In the genomic region with DNA sequence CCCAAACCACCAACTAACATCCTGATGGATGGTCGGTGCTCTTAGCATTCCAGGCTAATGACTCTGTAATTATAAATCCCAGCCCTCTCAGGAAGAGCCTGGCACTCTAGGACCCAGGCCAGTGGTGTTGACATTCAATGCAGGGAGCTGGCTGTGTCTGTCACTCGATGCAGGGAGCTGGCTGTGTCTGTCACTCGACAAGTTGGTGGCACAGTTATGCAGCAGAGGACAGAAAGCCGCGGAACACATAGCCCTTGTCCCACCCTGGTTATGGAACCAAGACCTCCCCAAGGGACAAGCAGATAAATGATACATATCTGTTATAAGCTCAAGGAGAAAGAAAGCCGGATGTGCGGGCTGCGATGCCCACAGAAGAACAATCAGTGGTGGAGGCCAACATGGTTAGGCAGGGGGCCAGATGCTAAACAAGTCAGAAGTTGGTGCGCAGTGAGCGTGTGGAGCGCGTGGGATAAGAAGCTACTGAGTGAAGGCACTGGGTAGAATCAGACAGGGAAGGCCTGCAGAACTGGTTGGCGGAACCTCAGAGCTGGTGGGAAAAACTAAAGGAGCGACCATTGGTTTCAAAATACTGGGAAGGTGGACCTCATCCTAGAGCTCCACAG, we compare ENCODE assay signal across 14 mouse cellular contexts. TPM values are rescaled to one million over a fixed set of nuclear protein-coding genes. Genes with fewer than 3 reads are reported as not detected.
DNase-seq lines count a peak whose midpoint lies in the region; ATAC-seq and TF ChIP-seq lines count a peak whose summit lies in the region.
"Had no signal": no experiment of that assay in that cellular context is flagged by ENCODE, and none has a peak within 500 bp of the region (broad histone marks: within the 10 kb centered on the region; RNA-seq: fewer than 3 reads in every experiment).

No protein-coding gene starts in this region.

- H3K9me3 ChIP-seq in forebrain, embryonic 13.5 days (replicated peaks), result no peaks in the 10 kb centered on the region
- no peaks in the 10 kb centered on the region for H3K9me3 ChIP-seq in forebrain, embryonic 12.5 days
- H3K9me3 ChIP-seq in kidney, postnatal 0 days (replicated peaks; ENCODE audit: low read length), result no peaks in the 10 kb centered on the region
- no peaks in the 10 kb centered on the region for H3K9me3 ChIP-seq in kidney, embryonic 14.5 days (ENCODE audit: control insufficient read depth, low read length)
- H3K9me3 ChIP-seq in embryonic facial prominence, embryonic 14.5 days (ENCODE audit: control insufficient read depth, low read length), result no peaks in the 10 kb centered on the region
- no peaks in the 10 kb centered on the region for H3K9me3 ChIP-seq in lung, postnatal 0 days (ENCODE audit: low read length)
- H3K9me3 ChIP-seq: embryonic facial prominence, embryonic 12.5 days; liver, embryonic 13.5 days; midbrain, embryonic 13.5 days had no signal

- TF ChIP-seq EP300 in lung, postnatal 0 days (IDR thresholded peaks at IDR 0.05), result no peak

- peak overlapping the region; percentile 25 for H3K27ac ChIP-seq in forebrain, embryonic 13.5 days
- H3K27ac ChIP-seq in forebrain, embryonic 12.5 days, result no peak overlapping the region
- H3K27ac ChIP-seq in kidney, postnatal 0 days, result 0 out of 2 replicates have a peak overlapping the region, but pooled peaks have one; percentile 44
- H3K27ac ChIP-seq in kidney, embryonic 14.5 days (ENCODE audit: low read depth, low read length), result no peak overlapping the region
- 0 out of 2 replicates have a peak overlapping the region, but pooled peaks have one; percentile 13 for H3K27ac ChIP-seq in embryonic facial prominence, embryonic 14.5 days (replicated peaks; ENCODE audit: low read depth, low read length)
- no peak overlapping the region for H3K27ac ChIP-seq in lung, postnatal 0 days (ENCODE audit: low read length)
- H3K27ac ChIP-seq: embryonic facial prominence, embryonic 12.5 days; liver, embryonic 13.5 days; midbrain, embryonic 13.5 days had no signal

- 0 out of 2 replicates have a peak, but pooled peaks have one; percentile 43 for ATAC-seq in forebrain, embryonic 13.5 days
- ATAC-seq in forebrain, embryonic 12.5 days (ENCODE audit: low FRiP score), result no peak
- no peak for ATAC-seq in kidney, postnatal 0 days (replicated peaks; ENCODE audit: low FRiP score, low read depth)
- no peak for ATAC-seq in kidney, embryonic 14.5 days (ENCODE audit: low FRiP score, low TSS enrichment)
- peak; percentile 73; the same call in 1 of the 2 replicates for ATAC-seq in embryonic facial prominence, embryonic 14.5 days (ENCODE audit: low read depth)
- peak; percentile 35; the same call in 1 of the 2 replicates for ATAC-seq in lung, postnatal 0 days
- ATAC-seq in granulocyte monocyte progenitor cell, adult 5-6 weeks (replicated peaks; ENCODE audit: poor library complexity, severe bottlenecking), result no peak
- ATAC-seq: midbrain, embryonic 13.5 days had no signal

- DNase-seq in kidney, postnatal 0 days (ENCODE audit: low spot score), result no peak
- DNase-seq in embryonic facial prominence, embryonic 14.5 days (ENCODE audit: low spot score), result peak; percentile 65
- DNase-seq in lung, postnatal 0 days (ENCODE audit: low spot score), result no peak
- DNase-seq in spleen, postnatal 36 days (ENCODE audit: low spot score in 2 of 2), result no peak
- DNase-seq: adrenal gland, postnatal 10 days; gastrocnemius, postnatal 36 days; kidney, adult 8-10 months; liver, embryonic 13.5 days had no signal

- H3K4me2 ChIP-seq in forebrain, embryonic 13.5 days, result no peak overlapping the region
- H3K4me2 ChIP-seq in forebrain, embryonic 12.5 days, result no peak overlapping the region
- no peak overlapping the region for H3K4me2 ChIP-seq in kidney, postnatal 0 days (ENCODE audit: low read length)
- H3K4me2 ChIP-seq in kidney, embryonic 14.5 days (replicated peaks; ENCODE audit: low read depth, low read length), result no peak overlapping the region
- no peak overlapping the region; the same call in 1 of the 2 replicates for H3K4me2 ChIP-seq in embryonic facial prominence, embryonic 14.5 days (ENCODE audit: low read depth, low read length)
- no peak overlapping the region for H3K4me2 ChIP-seq in lung, postnatal 0 days (replicated peaks; ENCODE audit: low read depth, low read length)
- H3K4me2 ChIP-seq: embryonic facial prominence, embryonic 12.5 days; liver, embryonic 13.5 days; midbrain, embryonic 13.5 days had no signal

- H3K36me3 ChIP-seq in forebrain, embryonic 13.5 days (ENCODE audit: poor library complexity, severe bottlenecking), result no peaks in the 10 kb centered on the region
- H3K36me3 ChIP-seq in forebrain, embryonic 12.5 days (replicated peaks), result no peaks in the 10 kb centered on the region
- H3K36me3 ChIP-seq in kidney, postnatal 0 days (ENCODE audit: insufficient read depth, low read length), result no peaks in the 10 kb centered on the region
- H3K36me3 ChIP-seq in kidney, embryonic 14.5 days (ENCODE audit: control insufficient read depth, insufficient read depth, low read length), result no peaks in the 10 kb centered on the region
- no peaks in the 10 kb centered on the region; the same call in 1 of the 2 replicates for H3K36me3 ChIP-seq in embryonic facial prominence, embryonic 14.5 days (ENCODE audit: control insufficient read depth, insufficient read depth, low read length)
- H3K36me3 ChIP-seq in lung, postnatal 0 days (ENCODE audit: insufficient read depth, low read length), result no peaks in the 10 kb centered on the region
- H3K36me3 ChIP-seq: embryonic facial prominence, embryonic 12.5 days; liver, embryonic 13.5 days; midbrain, embryonic 13.5 days had no signal

- no peak overlapping the region for H3K4me3 ChIP-seq in forebrain, embryonic 13.5 days
- H3K4me3 ChIP-seq in forebrain, embryonic 12.5 days (replicated peaks), result no peak overlapping the region
- H3K4me3 ChIP-seq in kidney, postnatal 0 days (replicated peaks; ENCODE audit: low read depth, low read length), result no peak overlapping the region
- H3K4me3 ChIP-seq in kidney, embryonic 14.5 days (ENCODE audit: low read length), result no peak overlapping the region
- no peak overlapping the region for H3K4me3 ChIP-seq in embryonic facial prominence, embryonic 14.5 days (ENCODE audit: low read depth, low read length)
- no peak overlapping the region for H3K4me3 ChIP-seq in lung, postnatal 0 days (ENCODE audit: low read depth, low read length)
- H3K4me3 ChIP-seq: embryonic facial prominence, embryonic 12.5 days; liver, embryonic 13.5 days; midbrain, embryonic 13.5 days had no signal

- TF ChIP-seq CTCF in kidney, postnatal 0 days (IDR thresholded peaks at IDR 0.05; ENCODE audit: low read depth), result no peak
- TF ChIP-seq CTCF in lung, postnatal 0 days (IDR thresholded peaks at IDR 0.05), result no peak

- H3K4me1 ChIP-seq in forebrain, embryonic 13.5 days, result peaks cover 33% of the 10 kb centered on the region
- H3K4me1 ChIP-seq in forebrain, embryonic 12.5 days, result peaks cover 38% of the 10 kb centered on the region
- H3K4me1 ChIP-seq in kidney, postnatal 0 days (replicated peaks; ENCODE audit: insufficient read depth, low read length), result peaks cover 24% of the 10 kb centered on the region
- H3K4me1 ChIP-seq in kidney, embryonic 14.5 days (ENCODE audit: control insufficient read depth, insufficient read depth, low read length), result peaks cover 25% of the 10 kb centered on the region
- peaks cover 21% of the 10 kb centered on the region for H3K4me1 ChIP-seq in embryonic facial prominence, embryonic 14.5 days (ENCODE audit: control insufficient read depth, insufficient read depth, low read length)
- peaks cover 4% of the 10 kb centered on the region for H3K4me1 ChIP-seq in lung, postnatal 0 days (ENCODE audit: insufficient read depth, low read depth, low read length)
- H3K4me1 ChIP-seq: liver, embryonic 13.5 days had no signal

- H3K9ac ChIP-seq in forebrain, embryonic 13.5 days, result no peak overlapping the region
- no peak overlapping the region for H3K9ac ChIP-seq in forebrain, embryonic 12.5 days
- H3K9ac ChIP-seq in kidney, postnatal 0 days (ENCODE audit: low read depth, low read length), result no peak overlapping the region
- H3K9ac ChIP-seq in kidney, embryonic 14.5 days (ENCODE audit: low read depth, low read length), result no peak overlapping the region
- no peak overlapping the region for H3K9ac ChIP-seq in embryonic facial prominence, embryonic 14.5 days (ENCODE audit: low read depth, low read length)
- no peak overlapping the region for H3K9ac ChIP-seq in lung, postnatal 0 days (replicated peaks; ENCODE audit: low read depth)
- H3K9ac ChIP-seq: embryonic facial prominence, embryonic 12.5 days; liver, embryonic 13.5 days; midbrain, embryonic 13.5 days had no signal

- 77% methylated on average over 14 of the region's 14 CpGs for WGBS in forebrain, embryonic 13.5 days
- WGBS in forebrain, embryonic 12.5 days, result 78% methylated on average over 14 of the region's 14 CpGs
- 67% methylated on average over 14 of the region's 14 CpGs for WGBS in kidney, postnatal 0 days
- WGBS in kidney, embryonic 14.5 days, result 70% methylated on average over 14 of the region's 14 CpGs
- WGBS in embryonic facial prominence, embryonic 14.5 days, result 44% methylated on average over 14 of the region's 14 CpGs
- 40% methylated on average over 14 of the region's 14 CpGs for WGBS in lung, postnatal 0 days

- H3K27me3 ChIP-seq in forebrain, embryonic 13.5 days, result no peaks in the 10 kb centered on the region
- H3K27me3 ChIP-seq in forebrain, embryonic 12.5 days, result no peaks in the 10 kb centered on the region
- H3K27me3 ChIP-seq in kidney, postnatal 0 days (ENCODE audit: insufficient read depth, low read length), result no peaks in the 10 kb centered on the region
- no peaks in the 10 kb centered on the region for H3K27me3 ChIP-seq in kidney, embryonic 14.5 days (ENCODE audit: control insufficient read depth, insufficient read depth, low read length)
- H3K27me3 ChIP-seq in embryonic facial prominence, embryonic 14.5 days (replicated peaks; ENCODE audit: control insufficient read depth, insufficient read depth, low read length), result no peaks in the 10 kb centered on the region
- no peaks in the 10 kb centered on the region for H3K27me3 ChIP-seq in lung, postnatal 0 days (replicated peaks; ENCODE audit: insufficient read depth, low read length)
- H3K27me3 ChIP-seq: embryonic facial prominence, embryonic 12.5 days; liver, embryonic 13.5 days; midbrain, embryonic 13.5 days had no signal

RNA-seq across cellular contexts. Expression of a gene that starts 33.7 kb away (rescaled TPM):
- 13.5 and 13.8 TPM in 2 replicates for polyA plus RNA-seq in forebrain, embryonic 13.5 days (2015; fragmentation: Nextera tagmentation; extraction: Ambion mirVana)
- polyA plus RNA-seq in forebrain, embryonic 12.5 days (2016; fragmentation: Nextera tagmentation; extraction: Ambion mirVana), result 24.4 and 25.9 TPM in 2 replicates
- polyA plus RNA-seq in kidney, postnatal 0 days (2015; fragmentation: Nextera tagmentation; extraction: Ambion mirVana), result 23.8 and 25.0 TPM in 2 replicates
- polyA plus RNA-seq in kidney, embryonic 14.5 days (2014; fragmentation: Nextera tagmentation; extraction: Ambion mirVana), result 38.7 and 48.8 TPM in 2 replicates
- 42.3 and 46.3 TPM in 2 replicates for polyA plus RNA-seq in embryonic facial prominence, embryonic 14.5 days (2014; fragmentation: Nextera tagmentation; extraction: Ambion mirVana)
- 17.5 and 18.6 TPM in 2 replicates for polyA plus RNA-seq in lung, postnatal 0 days (2015; fragmentation: Nextera tagmentation; extraction: Ambion mirVana)
- 3.4 TPM in 1 of 2 replicates, not detected in the other for total RNA-seq in granulocyte monocyte progenitor cell, adult 5-6 weeks (2014; fragmentation: Nextera tagmentation)
- total RNA-seq in granulocyte monocyte progenitor cell, adult 5-6 weeks (2017), result 0.26 TPM in 1 of 2 replicates, not detected in the other

Comparison
In these comparisons a context has a peak if more than half of its experiments do, and no peak if none do; other contexts are left out.
1. ATAC-seq: peak in forebrain, embryonic 13.5 days (single experiment), embryonic facial prominence, embryonic 14.5 days (single experiment) and lung, postnatal 0 days (single experiment); none in forebrain, embryonic 12.5 days (single experiment), kidney, postnatal 0 days (single experiment), kidney, embryonic 14.5 days (single experiment) and granulocyte monocyte progenitor cell, adult 5-6 weeks (single experiment).
2. H3K27ac ChIP-seq: peak in forebrain, embryonic 13.5 days (single experiment), kidney, postnatal 0 days (single experiment) and embryonic facial prominence, embryonic 14.5 days (single experiment); none in forebrain, embryonic 12.5 days (single experiment), kidney, embryonic 14.5 days (single experiment) and lung, postnatal 0 days (single experiment).